Mouse (Mus musculus): ENCODE results near the gene Zfp148. TPM values are rescaled to one million over a fixed set of nuclear protein-coding genes. Genes with fewer than 3 reads are reported as not detected.

Zfp148 gene
- polyA plus RNA-seq (2015; fragmentation: Nextera tagmentation; extraction: Ambion mirVana): 33.0 and 42.3 TPM in 2 replicates

DNA sequence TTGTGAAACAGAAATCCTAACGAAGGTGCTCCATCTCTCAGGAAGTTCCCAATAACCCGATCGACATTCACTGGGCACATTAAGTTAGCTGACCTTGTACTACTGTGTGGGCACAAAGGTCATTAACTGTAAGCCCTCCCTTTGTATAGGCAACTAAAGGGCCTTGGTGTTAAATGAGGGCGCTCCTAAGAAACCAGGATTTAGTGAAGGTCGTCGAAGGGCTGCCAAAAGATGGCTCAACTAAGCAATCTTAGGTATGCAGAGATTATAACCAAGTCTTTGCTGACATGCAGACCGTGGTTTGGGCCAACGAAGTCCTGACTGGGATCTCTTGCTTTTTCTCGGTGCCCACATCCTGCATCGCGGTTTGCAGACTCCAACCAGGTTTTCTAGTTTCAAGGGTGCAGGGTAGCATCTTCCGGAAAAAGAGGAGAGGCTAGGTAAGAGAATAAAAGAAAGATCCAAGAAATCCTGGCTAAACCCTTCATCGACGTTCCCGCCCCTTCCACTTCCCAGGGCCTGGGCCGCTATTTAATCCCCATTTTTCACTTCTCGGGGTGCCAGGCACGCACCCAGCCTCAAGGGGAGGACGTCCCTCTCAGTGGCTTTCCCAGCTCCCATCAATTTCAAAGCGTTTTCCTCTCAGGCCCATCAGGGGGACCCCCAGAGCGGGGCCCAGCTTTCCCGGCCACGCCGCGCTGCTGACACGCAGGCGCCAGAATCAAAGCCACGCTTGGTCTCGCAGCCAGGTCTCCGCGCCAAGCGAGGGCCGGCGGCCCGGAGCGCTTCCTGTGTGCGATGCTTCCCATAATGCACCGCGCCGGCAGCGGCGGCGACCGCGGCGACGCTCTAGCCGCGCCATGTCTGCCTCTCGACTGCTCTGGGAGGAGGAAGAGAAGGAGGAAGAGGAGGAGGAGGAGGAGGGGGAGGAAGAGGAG lies at the start of gene Zfp148:
Gene Zfp148, plus strand, starts transcription at position 893 of the 938 bp plus-strand sequence.

DNA sequence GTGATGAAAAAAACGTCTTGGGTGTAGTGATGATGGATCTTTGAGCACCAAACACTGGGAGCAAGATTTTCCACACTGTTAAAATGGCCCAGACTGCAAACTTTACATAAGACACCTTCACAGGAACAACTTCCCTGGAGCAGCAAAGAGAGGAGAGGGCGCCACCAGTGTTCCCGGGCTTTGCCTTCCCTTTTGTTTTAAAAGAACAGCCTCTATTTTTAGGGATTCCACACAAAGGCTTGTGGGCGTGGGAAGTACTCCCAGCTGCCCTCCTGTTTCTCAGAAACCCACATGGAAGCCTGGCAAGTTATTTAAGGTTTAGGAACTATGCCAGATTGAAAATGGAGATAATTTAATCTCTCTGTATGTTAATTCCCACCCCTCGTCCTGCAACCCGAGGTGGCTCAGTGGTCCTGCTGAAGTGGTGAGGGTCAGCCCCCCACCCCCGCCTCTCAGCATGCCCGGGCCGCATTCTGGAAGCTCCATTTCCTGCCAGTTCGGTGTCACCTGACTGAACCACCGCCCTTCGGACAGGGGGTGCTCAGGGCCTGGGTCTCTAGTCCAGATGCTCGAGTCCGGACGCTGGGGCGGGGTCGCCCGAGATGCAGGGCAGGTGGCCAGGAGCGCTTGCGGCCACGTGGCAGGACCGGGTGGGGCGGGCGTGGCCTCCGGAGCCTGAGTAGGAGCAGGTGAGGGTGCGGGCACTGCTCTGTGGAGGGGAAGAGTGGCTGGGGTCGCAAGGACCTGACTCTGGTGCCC lies 136.3 kb downstream of the Zfp148 start, which contains the start of gene Slc12a8:
Gene Slc12a8, plus strand, starts transcription at position 522 of the 759 bp plus-strand sequence.

Other genes starting within 250 kb of the Zfp148 start
- 10.9 and 17.1 TPM in 2 replicates for gene Osbpl11, start 195.8 kb upstream of the Zfp148 start, polyA plus RNA-seq (2015; fragmentation: Nextera tagmentation; extraction: Ambion mirVana)
- gene Snx4, start 129.4 kb upstream of the Zfp148 start, polyA plus RNA-seq (2015; fragmentation: Nextera tagmentation; extraction: Ambion mirVana): 70.5 and 96.4 TPM in 2 replicates
- 1.7 and 2.6 TPM in 2 replicates for gene Slc12a8, start 136.5 kb downstream of the Zfp148 start, polyA plus RNA-seq (2015; fragmentation: Nextera tagmentation; extraction: Ambion mirVana)

Measured in adrenal gland, postnatal 0 days (tissue).